Mouse (Mus musculus): ENCODE measurements around the gene F12.

Gene F12

DNA sequence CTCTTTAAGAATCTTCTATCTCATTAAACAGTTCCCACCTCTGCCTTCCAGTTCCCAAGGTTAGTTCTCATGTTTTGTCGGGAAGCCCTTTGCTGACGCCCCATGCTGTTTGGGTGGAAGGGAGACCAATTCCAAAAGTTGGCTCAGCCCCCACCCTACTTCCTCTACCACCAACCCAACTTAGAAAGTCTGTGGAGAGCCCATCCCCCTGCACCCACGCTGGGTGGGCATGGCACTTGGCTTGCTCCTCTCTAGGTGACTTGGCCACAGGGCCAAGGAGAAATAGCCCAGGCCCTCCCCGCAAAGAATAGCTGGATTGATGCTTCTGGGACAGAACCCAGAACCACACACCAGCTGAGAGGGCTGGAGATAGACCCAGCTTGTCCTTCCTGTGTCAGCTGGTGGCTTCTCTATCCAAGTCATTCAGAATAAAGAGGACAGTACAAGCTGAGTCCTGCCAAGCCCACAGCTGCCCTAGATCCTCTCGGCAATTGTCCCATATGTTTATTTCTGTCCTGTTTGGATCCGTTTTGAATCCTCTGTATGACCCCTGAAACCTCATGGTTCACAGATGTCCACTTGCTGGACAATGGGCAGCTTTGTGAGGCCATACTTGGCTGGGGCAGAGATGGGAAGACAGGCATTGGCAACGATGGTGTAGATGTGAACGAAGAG is 55.4 kb downstream of the F12 start:
- no peak for DNase-seq (ENCODE audit: low spot score)

DNA sequence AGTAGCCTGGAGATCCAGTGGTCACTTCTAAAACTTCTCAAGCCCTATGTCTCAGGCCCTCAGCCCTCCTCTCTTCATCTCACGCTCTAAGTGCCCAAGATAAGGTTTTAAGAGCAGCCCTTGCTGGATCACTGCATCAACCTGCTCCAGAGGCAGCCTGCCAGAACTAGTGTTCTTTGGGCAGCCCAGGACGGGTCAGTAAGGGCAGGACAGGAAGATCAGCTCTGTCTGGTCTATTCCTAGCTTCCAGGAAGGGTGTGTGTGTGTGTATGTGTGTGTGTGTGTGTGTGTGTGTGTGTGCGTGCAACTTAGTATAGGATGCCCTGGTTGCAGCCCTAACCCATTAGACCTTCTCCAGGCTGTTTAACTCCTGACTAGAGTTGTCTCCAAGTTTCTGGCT is 56.4 kb downstream of the F12 start:
- DNase-seq (ENCODE audit: low spot score) = no peak

DNA sequence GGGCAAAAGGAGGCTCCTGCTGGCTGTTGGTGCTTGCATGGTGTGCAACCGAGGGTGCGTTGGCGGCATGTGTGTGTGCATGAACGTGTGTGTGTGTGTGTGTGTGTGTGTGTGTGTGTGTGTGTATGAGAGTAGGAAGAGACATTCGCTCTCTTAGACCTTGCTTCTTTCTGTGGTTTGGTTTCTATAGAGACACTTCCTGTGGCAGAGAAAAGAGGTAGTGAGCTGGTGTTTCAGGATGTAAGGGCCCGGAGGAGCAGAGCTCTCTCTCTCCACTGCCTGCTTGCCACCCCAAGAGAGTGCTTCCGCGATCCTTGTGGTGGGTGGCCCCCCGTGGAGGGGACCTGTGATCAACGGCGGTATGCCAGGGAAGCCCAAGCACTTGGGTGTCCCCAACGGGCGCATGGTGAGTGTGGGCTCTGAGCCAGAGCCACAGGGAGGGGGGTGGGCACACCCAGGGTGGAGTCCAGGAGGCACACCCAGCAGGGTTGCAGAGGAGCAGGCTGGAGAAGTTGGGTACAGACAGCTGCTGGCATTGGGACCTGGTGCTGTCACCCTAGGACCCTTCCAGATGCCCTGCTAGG is 57.0 kb downstream of the F12 start, which contains the start of gene Rgs14:
TSS of gene Rgs14 (plus strand) at position 202 of the 584 bp plus-strand sequence.
- DNase-seq (ENCODE audit: low spot score) = peak; percentile 56

DNA sequence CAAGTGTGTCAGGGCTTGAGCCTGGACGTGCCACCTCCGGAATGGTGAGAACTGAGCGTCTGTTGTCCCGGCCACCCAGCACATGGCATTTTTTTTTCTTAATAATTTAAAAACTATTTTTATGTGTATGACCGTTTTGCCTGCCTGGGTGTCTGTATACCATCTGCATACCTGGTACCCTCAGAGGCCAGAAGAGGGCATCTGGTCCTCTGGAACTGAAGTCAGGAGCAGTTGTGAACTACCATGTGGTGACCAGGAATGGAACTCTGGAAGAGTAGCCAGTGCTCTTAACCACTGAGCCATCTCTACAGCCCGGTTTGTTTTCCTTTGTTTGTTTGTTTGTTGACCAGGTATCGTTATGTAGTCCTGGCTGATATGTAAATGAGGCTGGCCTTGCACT is 58.2 kb downstream of the F12 start:
- DNase-seq (ENCODE audit: low spot score) = no peak

Measured in spleen, adult 12 weeks (tissue).